Mouse (Mus musculus): ENCODE measurements at regions not wholly inside any gene's neighbourhood (a gene's known extent, or its start where the extent isn't known, plus 50 kb on each side); places are given as distances from the start of the nearest gene placed in this dataset.

- H3K27ac ChIP-seq (ENCODE audit: insufficient read depth, low read length) = no peak overlapping the region
- H3K4me3 ChIP-seq (replicated peaks; ENCODE audit: insufficient read depth, low read depth, low read length) = no peak overlapping the region
- no peaks in the 10 kb centered on the region for H3K27me3 ChIP-seq (ENCODE audit: control insufficient read depth, insufficient read depth, low read length)
- H3K4me1 ChIP-seq (ENCODE audit: control insufficient read depth, insufficient read depth, low read length) = no peaks in the 10 kb centered on the region
- 86% methylated on average over 7 of the region's 7 CpGs for WGBS
- no peak for DNase-seq
- TF ChIP-seq CTCF (IDR thresholded peaks at IDR 0.05; ENCODE audit: borderline replicate concordance, insufficient read depth, low read depth, low read length) = no peak
- no peak for TF ChIP-seq POLR2A (IDR thresholded peaks at IDR 0.05; ENCODE audit: borderline replicate concordance, insufficient read depth, low read length)
These were observed 73.5 kb downstream of the Tnfaip3 start for GRCm38 (mm10) chr10:18941908-18942307.

DNA sequence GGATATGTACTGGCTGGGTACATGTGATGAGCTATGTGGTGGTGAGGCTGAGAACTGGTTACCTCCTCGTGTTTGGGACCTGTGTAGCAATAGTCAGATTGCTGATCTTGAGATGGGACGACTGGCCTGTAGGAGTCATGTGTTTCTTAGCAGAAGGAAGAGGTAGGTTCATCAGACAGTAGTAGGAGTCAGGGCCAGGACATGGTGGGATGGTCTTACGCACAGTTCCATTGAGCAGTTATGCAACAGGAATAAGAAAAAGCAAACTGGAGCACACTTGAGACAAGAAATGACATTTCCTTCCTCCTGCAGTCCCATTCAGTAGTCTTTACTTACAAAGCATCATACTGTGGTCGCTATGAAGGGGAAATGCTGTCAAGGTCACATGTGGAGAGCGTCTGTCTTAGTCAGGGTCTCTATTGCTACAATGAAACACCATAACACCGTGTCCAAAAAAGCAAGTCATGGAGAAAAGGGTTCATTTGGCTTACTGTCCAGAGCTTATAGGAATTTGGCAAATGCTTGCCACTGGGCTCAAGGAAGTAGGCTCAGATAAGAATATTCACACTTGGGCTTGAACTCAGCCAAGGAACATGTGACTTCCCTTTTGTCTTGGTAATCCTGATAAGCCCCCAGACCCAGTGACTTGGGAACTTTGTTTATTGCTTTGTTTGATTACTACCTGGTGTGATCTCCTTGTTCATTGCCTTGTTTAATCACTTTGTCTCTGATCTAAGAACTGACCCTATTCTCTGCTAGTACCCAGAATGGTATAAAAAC lies 72.0 kb downstream of the Tnfaip3 start:
- Histone ChIP-seq H3K4me3 (replicated peaks; ENCODE audit: insufficient read depth, low read depth, low read length) (no peak overlapping the region), H3K4me1 (ENCODE audit: control insufficient read depth, insufficient read depth, low read length) (no peaks in the 10 kb centered on the region), H3K27ac (ENCODE audit: insufficient read depth, low read length) (no peak overlapping the region), H3K27me3 (ENCODE audit: control insufficient read depth, insufficient read depth, low read length) (no peaks in the 10 kb centered on the region)
- WGBS = 65% methylated on average over 6 of the region's 6 CpGs
- no peak for TF ChIP-seq POLR2A (IDR thresholded peaks at IDR 0.05; ENCODE audit: borderline replicate concordance, insufficient read depth, low read length)
- TF ChIP-seq CTCF (IDR thresholded peaks at IDR 0.05; ENCODE audit: borderline replicate concordance, insufficient read depth, low read depth, low read length) = no peak
- no peak for DNase-seq

DNA sequence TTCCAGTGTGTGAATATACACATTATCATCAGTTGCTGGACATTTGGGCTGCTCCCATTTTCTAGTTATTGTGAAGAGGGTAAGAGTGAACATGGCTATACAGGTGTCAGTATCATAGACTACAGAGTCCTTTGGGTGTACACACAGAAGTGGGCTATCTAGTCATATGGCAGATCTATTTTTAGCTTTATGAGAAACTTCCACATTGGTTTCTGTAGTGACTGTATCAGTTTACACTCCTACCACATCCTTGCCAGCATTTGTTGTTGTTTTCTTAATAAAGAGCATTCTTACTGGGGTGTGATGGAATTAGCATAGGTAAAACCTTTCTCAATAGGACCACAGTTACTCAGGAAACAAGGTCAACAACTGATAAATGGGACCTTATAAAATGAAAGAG lies 68.7 kb downstream of the Tnfaip3 start:
- Histone ChIP-seq H3K4me3 (replicated peaks; ENCODE audit: insufficient read depth, low read depth, low read length) (no peak overlapping the region), H3K27ac (ENCODE audit: insufficient read depth, low read length) (no peak overlapping the region), H3K4me1 (ENCODE audit: control insufficient read depth, insufficient read depth, low read length) (no peaks in the 10 kb centered on the region), H3K27me3 (ENCODE audit: control insufficient read depth, insufficient read depth, low read length) (no peaks in the 10 kb centered on the region)
- DNase-seq = no peak
- TF ChIP-seq CTCF (IDR thresholded peaks at IDR 0.05; ENCODE audit: borderline replicate concordance, insufficient read depth, low read depth, low read length) = no peak
- no peak for TF ChIP-seq POLR2A (IDR thresholded peaks at IDR 0.05; ENCODE audit: borderline replicate concordance, insufficient read depth, low read length)

Measured in cerebellum, adult 2 months (tissue).